Mouse (Mus musculus) retina, embryonic 14.5 days (tissue): ENCODE measurements around the gene Rnase10.
"Not testable (repeated sequence)": the region's sequence is repeated elsewhere in the genome, so short reads cannot be mapped to it uniquely, and the experiment has no call there.

Experiments used
- DNase-seq: peaks from one replicate; pipeline ENCODE4 v3.0.0-alpha.2; 2015; ENCODE audit warnings: low spot score

The Rnase10 gene

GRCm38 (mm10) chr14:51014724-51015123 lies 7.2 kb downstream of the Rnase10 start:
- not testable (repeated sequence) for DNase-seq

- no peak for DNase-seq
These were observed 8.2 kb downstream of the Rnase10 start for GRCm38 (mm10) chr14:51015780-51016179.

GRCm38 (mm10) chr14:51017256-51017655 lies 9.7 kb downstream of the Rnase10 start:
- no peak for DNase-seq

- no peak for DNase-seq
These were observed 15.9 kb downstream of the Rnase10 start for GRCm38 (mm10) chr14:51023457-51023856.

- DNase-seq, result peak; percentile 19
These were observed 17.3 kb downstream of the Rnase10 start for GRCm38 (mm10) chr14:51024820-51025219.

- peak; percentile 88 for DNase-seq
These were observed 19.0 kb downstream of the Rnase10 start for GRCm38 (mm10) chr14:51026391-51027133.

- no peak for DNase-seq
These were observed 20.0 kb downstream of the Rnase10 start for GRCm38 (mm10) chr14:51027387-51028155.

GRCm38 (mm10) chr14:51035206-51035605 lies 27.7 kb downstream of the Rnase10 start:
- DNase-seq, result no peak

- no peak for DNase-seq
These were observed 28.7 kb downstream of the Rnase10 start for GRCm38 (mm10) chr14:51036214-51036613.

- no peak for DNase-seq
These were observed 34.2 kb downstream of the Rnase10 start, which contains the start of gene Rnase9 for GRCm38 (mm10) chr14:51041769-51042168. Rnase9 (minus strand) TSS chr14:51041869.

GRCm38 (mm10) chr14:51047846-51048245 lies 40.3 kb downstream of the Rnase10 start:
- no peak for DNase-seq

- no peak for DNase-seq
These were observed 42.5 kb downstream of the Rnase10 start, which contains the start of gene Rnase11 for GRCm38 (mm10) chr14:51050063-51050462. Rnase11 (minus strand) TSS chr14:51050163.

- no peak for DNase-seq
These were observed 44.4 kb downstream of the Rnase10 start for GRCm38 (mm10) chr14:51051941-51052340.

GRCm38 (mm10) chr14:51053176-51053575 lies 45.6 kb downstream of the Rnase10 start:
- no peak for DNase-seq

- peak; percentile 62 for DNase-seq
These were observed 47.0 kb downstream of the Rnase10 start for GRCm38 (mm10) chr14:51054243-51055237.

GRCm38 (mm10) chr14:51057401-51057831 lies 49.9 kb downstream of the Rnase10 start, which contains the start of gene Rnase12:
Rnase12 (minus strand) TSS chr14:51057661.
- no peak for DNase-seq
